Mouse (Mus musculus): ENCODE data around the gene Etv6. TPM values are rescaled to one million over a fixed set of nuclear protein-coding genes. Genes with fewer than 3 reads are reported as not detected.

Etv6 gene
- polyA plus RNA-seq, 1 experiment: 4.4 TPM

- H3K27ac ChIP-seq (ENCODE audit: control insufficient read depth, insufficient read depth, low read depth, low read length): peak overlapping the region; percentile 66
- no peak overlapping the region for H3K4me3 ChIP-seq (ENCODE audit: control insufficient read depth, low read depth, low read length)
- no peaks in the 10 kb centered on the region for H3K27me3 ChIP-seq (ENCODE audit: control insufficient read depth, insufficient read depth, low read length)
- H3K36me3 ChIP-seq (ENCODE audit: control insufficient read depth, insufficient read depth, low read length): no peaks in the 10 kb centered on the region
- H3K4me1 ChIP-seq (ENCODE audit: control insufficient read depth, insufficient read depth, low read length): peaks cover 3% of the 10 kb centered on the region
- TF ChIP-seq CTCF (IDR thresholded peaks at IDR 0.05; ENCODE audit: control insufficient read depth, insufficient read depth, insufficient replicate concordance, low read depth, low read length): no peak
- no peak for TF ChIP-seq POLR2A (IDR thresholded peaks at IDR 0.05; ENCODE audit: control insufficient read depth, low read depth, low read length)
Measured at GRCm38 (mm10) chr6:134152539-134152938, 117.0 kb downstream of the Etv6 start.

DNA sequence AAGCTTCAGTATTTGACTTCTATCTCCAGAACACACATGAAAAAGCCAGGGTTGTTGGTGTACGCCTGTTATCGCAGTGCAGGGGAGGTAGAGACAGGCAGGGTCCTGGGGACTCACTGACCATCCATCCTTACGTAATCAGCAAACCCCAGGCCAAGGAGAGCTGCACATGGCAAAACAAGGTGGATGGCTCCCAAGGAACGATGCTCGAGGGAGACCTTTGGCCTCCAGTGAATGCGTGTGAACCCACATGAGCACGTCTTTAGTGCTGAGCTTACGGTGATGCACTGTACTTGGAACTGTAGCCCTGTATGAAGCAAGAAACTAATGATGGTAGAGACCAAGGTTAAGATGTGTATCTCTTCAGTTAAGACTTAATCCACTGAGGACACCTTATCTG lies 119.2 kb downstream of the Etv6 start:
- TF ChIP-seq POLR2A (IDR thresholded peaks at IDR 0.05; ENCODE audit: control insufficient read depth, low read depth, low read length) (no peak), CTCF (IDR thresholded peaks at IDR 0.05; ENCODE audit: control insufficient read depth, insufficient read depth, insufficient replicate concordance, low read depth, low read length) (no peak)
- no peaks in the 10 kb centered on the region for H3K36me3 ChIP-seq (ENCODE audit: control insufficient read depth, insufficient read depth, low read length)
- H3K27ac ChIP-seq (ENCODE audit: control insufficient read depth, insufficient read depth, low read depth, low read length): no peak overlapping the region
- H3K4me1 ChIP-seq (ENCODE audit: control insufficient read depth, insufficient read depth, low read length): peaks cover 3% of the 10 kb centered on the region
- no peaks in the 10 kb centered on the region for H3K27me3 ChIP-seq (ENCODE audit: control insufficient read depth, insufficient read depth, low read length)
- no peak overlapping the region for H3K4me3 ChIP-seq (ENCODE audit: control insufficient read depth, low read depth, low read length)

DNA sequence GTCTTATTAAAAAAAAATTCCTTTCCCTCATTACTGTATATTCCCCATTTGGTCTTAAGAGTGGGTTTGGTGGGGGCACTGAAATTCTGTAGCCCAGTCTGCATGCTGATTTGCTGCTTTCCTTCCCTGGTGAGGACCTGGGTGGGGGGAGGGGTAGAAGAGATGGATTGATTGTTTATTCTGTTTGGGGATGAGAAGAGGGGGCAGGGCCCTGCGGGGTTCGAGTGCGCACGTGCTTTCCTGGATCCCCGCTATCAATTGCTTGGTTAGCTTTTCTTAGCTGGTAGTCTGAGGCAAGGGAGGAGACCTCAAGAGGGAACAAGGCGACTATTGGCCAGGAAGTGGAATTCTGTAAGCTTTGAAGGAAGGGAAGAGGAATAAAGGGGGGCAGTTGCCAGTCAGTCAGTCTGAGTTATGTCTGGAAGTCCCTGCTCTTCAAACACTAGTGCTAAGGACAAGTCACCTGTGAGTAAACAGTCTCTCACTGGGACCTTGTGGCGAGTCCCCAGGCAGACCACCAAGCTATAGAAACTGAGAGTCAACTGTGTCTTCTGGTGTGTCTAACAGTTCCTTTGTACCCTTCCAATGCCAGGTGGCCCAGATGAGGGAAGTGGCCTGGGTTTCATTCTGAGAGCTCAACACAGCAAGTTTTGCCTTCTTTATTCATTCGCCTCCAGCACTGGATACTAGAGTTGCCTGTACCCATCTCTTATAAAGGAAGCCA lies 120.6 kb downstream of the Etv6 start:
- Histone ChIP-seq H3K27me3 (ENCODE audit: control insufficient read depth, insufficient read depth, low read length) (no peaks in the 10 kb centered on the region), H3K4me1 (ENCODE audit: control insufficient read depth, insufficient read depth, low read length) (peaks cover 3% of the 10 kb centered on the region), H3K36me3 (ENCODE audit: control insufficient read depth, insufficient read depth, low read length) (no peaks in the 10 kb centered on the region), H3K4me3 (ENCODE audit: control insufficient read depth, low read depth, low read length) (no peak overlapping the region), H3K27ac (ENCODE audit: control insufficient read depth, insufficient read depth, low read depth, low read length) (no peak overlapping the region)
- TF ChIP-seq CTCF (IDR thresholded peaks at IDR 0.05; ENCODE audit: control insufficient read depth, insufficient read depth, insufficient replicate concordance, low read depth, low read length) (no peak), POLR2A (IDR thresholded peaks at IDR 0.05; ENCODE audit: control insufficient read depth, low read depth, low read length) (no peak)

- Histone ChIP-seq H3K4me1 (ENCODE audit: control insufficient read depth, insufficient read depth, low read length) (peaks cover 3% of the 10 kb centered on the region), H3K4me3 (ENCODE audit: control insufficient read depth, low read depth, low read length) (no peak overlapping the region), H3K36me3 (ENCODE audit: control insufficient read depth, insufficient read depth, low read length) (no peaks in the 10 kb centered on the region), H3K27ac (ENCODE audit: control insufficient read depth, insufficient read depth, low read depth, low read length) (no peak overlapping the region), H3K27me3 (ENCODE audit: control insufficient read depth, insufficient read depth, low read length) (no peaks in the 10 kb centered on the region)
- TF ChIP-seq POLR2A (IDR thresholded peaks at IDR 0.05; ENCODE audit: control insufficient read depth, low read depth, low read length) (no peak), CTCF (IDR thresholded peaks at IDR 0.05; ENCODE audit: control insufficient read depth, insufficient read depth, insufficient replicate concordance, low read depth, low read length) (no peak)
Measured at GRCm38 (mm10) chr6:134157533-134158115, 122.1 kb downstream of the Etv6 start.

GRCm38 (mm10) chr6:134158201-134158600 lies 122.7 kb downstream of the Etv6 start:
- H3K27ac ChIP-seq (ENCODE audit: control insufficient read depth, insufficient read depth, low read depth, low read length): no peak overlapping the region
- H3K27me3 ChIP-seq (ENCODE audit: control insufficient read depth, insufficient read depth, low read length): no peaks in the 10 kb centered on the region
- peaks cover 3% of the 10 kb centered on the region for H3K4me1 ChIP-seq (ENCODE audit: control insufficient read depth, insufficient read depth, low read length)
- TF ChIP-seq POLR2A (IDR thresholded peaks at IDR 0.05; ENCODE audit: control insufficient read depth, low read depth, low read length) (no peak), CTCF (IDR thresholded peaks at IDR 0.05; ENCODE audit: control insufficient read depth, insufficient read depth, insufficient replicate concordance, low read depth, low read length) (no peak)
- H3K4me3 ChIP-seq (ENCODE audit: control insufficient read depth, low read depth, low read length): no peak overlapping the region
- no peaks in the 10 kb centered on the region for H3K36me3 ChIP-seq (ENCODE audit: control insufficient read depth, insufficient read depth, low read length)

DNA sequence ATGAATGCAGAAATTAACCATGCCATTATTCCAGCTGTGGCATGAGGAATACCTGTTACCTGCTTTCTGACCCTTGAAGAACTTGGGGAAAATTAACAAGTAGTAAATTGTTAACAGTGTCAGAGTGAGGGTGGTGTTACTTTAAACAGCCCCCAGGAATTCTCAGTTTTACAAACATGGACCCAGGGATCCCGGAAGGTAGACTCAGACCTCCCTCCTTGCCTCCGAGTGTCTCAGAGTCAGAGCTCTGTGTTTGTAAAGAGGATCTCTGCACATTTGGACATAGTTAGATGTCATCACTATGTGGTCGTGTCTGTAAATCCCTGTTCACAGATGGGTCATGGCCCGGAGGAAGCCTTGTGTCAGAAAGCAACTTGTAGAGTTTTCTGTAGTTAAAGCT lies 124.2 kb downstream of the Etv6 start:
- H3K4me3 ChIP-seq (ENCODE audit: control insufficient read depth, low read depth, low read length): no peak overlapping the region
- no peaks in the 10 kb centered on the region for H3K36me3 ChIP-seq (ENCODE audit: control insufficient read depth, insufficient read depth, low read length)
- TF ChIP-seq CTCF (IDR thresholded peaks at IDR 0.05; ENCODE audit: control insufficient read depth, insufficient read depth, insufficient replicate concordance, low read depth, low read length): no peak
- TF ChIP-seq POLR2A (IDR thresholded peaks at IDR 0.05; ENCODE audit: control insufficient read depth, low read depth, low read length): no peak
- H3K27ac ChIP-seq (ENCODE audit: control insufficient read depth, insufficient read depth, low read depth, low read length): no peak overlapping the region
- H3K27me3 ChIP-seq (ENCODE audit: control insufficient read depth, insufficient read depth, low read length): no peaks in the 10 kb centered on the region
- H3K4me1 ChIP-seq (ENCODE audit: control insufficient read depth, insufficient read depth, low read length): peaks cover 3% of the 10 kb centered on the region

- H3K36me3 ChIP-seq (ENCODE audit: control insufficient read depth, insufficient read depth, low read length): no peaks in the 10 kb centered on the region
- TF ChIP-seq CTCF (IDR thresholded peaks at IDR 0.05; ENCODE audit: control insufficient read depth, insufficient read depth, insufficient replicate concordance, low read depth, low read length): no peak
- TF ChIP-seq POLR2A (IDR thresholded peaks at IDR 0.05; ENCODE audit: control insufficient read depth, low read depth, low read length): no peak
- H3K4me1 ChIP-seq (ENCODE audit: control insufficient read depth, insufficient read depth, low read length): peaks cover under 1% of the 10 kb centered on the region
Measured at GRCm38 (mm10) chr6:134161040-134161439, 125.5 kb downstream of the Etv6 start.

More at GRCm38 (mm10) chr6:134161040-134161439, 125.5 kb downstream of the Etv6 start:
- H3K27ac ChIP-seq (ENCODE audit: control insufficient read depth, insufficient read depth, low read depth, low read length): no peak overlapping the region
- no peak overlapping the region for H3K4me3 ChIP-seq (ENCODE audit: control insufficient read depth, low read depth, low read length)
- H3K27me3 ChIP-seq (ENCODE audit: control insufficient read depth, insufficient read depth, low read length): no peaks in the 10 kb centered on the region

All from testis, adult 2 months (tissue).